Mouse (Mus musculus) hindbrain, embryonic 10.5 days (tissue): ENCODE results near the gene Mastl. TPM values are rescaled to one million over a fixed set of nuclear protein-coding genes. Genes with fewer than 3 reads are reported as not detected.

Source experiments
- DNase-seq: peaks from one replicate; pipeline ENCODE4 v3.0.0-alpha.2; 2017; ENCODE audit warnings: low spot score
- H3K27ac ChIP-seq: fragments of 300-500 bp; sonication (generic); 2 replicates; pipeline ENCODE4 v1.5.1; 2016; ENCODE audit warnings: mild to moderate bottlenecking, moderate library complexity
- H3K27me3 ChIP-seq: fragments of 300-500 bp; sonication (generic); 2 replicates; pipeline ENCODE4 v1.6.1; 2016; ENCODE audit warnings: mild to moderate bottlenecking; ENCODE audit not compliant: poor library complexity, insufficient read depth, severe bottlenecking
- H3K36me3 ChIP-seq: fragments of 300-500 bp; sonication (generic); 2 replicates; pipeline ENCODE4 v1.6.1; 2016; ENCODE audit warnings: mild to moderate bottlenecking, moderate library complexity
- H3K4me1 ChIP-seq: fragments of 300-500 bp; sonication (generic); replicated peaks from 2 replicates; pipeline ENCODE4 v1.6.1; 2016; ENCODE audit warnings: mild to moderate bottlenecking
- H3K4me3 ChIP-seq: fragments of 300-500 bp; sonication (generic); 2 replicates; pipeline ENCODE4 v1.5.1; 2016; ENCODE audit warnings: mild to moderate bottlenecking, moderate library complexity
- H3K9me3 ChIP-seq: fragments of 300-500 bp; sonication (generic); 2 replicates; pipeline ENCODE4 v1.6.1; 2016; ENCODE audit warnings: mild to moderate bottlenecking, moderate library complexity
- WGBS: fragments of 180-500 bp; shearing (Covaris S2); methylation state at CpG from one replicate; pipeline ENCODE4 v1.1.7; 2016; 5-methylcytosine and 5-hydroxymethylcytosine counted together
- polyA plus RNA-seq: library from polyadenylated mRNA; unstranded; fragments of >200 nt; fragmentation: Nextera tagmentation; extraction: Ambion mirVana; gene quantifications from 2 replicates; pipeline ENCODE4 v1.2.1, GENCODE M21; 2016

Mastl gene
- 13.3 and 16.6 TPM in 2 replicates for polyA plus RNA-seq

GRCm38 (mm10) chr2:23155777-23156607 lies at the start of gene Mastl, which contains the start of gene Yme1l1:
Gene Mastl (minus strand): TSS chr2:23156024.
Gene Yme1l1 (plus strand): TSS chr2:23156369.
- peak; percentile 97 for DNase-seq
- Histone ChIP-seq H3K4me3 (peak within 1 kb of the TSS; percentile 80), H3K4me1 (peaks cover 33% of the 10 kb centered on the region), H3K36me3 (peaks cover 19% of the 10 kb centered on the region), H3K9me3 (no peaks in the 10 kb centered on the region), H3K27ac (peak within 1 kb of the TSS; percentile 95), H3K27me3 (no peaks in the 10 kb centered on the region)
- under 1% methylated on average over 61 of the region's 61 CpGs for WGBS

DNA sequence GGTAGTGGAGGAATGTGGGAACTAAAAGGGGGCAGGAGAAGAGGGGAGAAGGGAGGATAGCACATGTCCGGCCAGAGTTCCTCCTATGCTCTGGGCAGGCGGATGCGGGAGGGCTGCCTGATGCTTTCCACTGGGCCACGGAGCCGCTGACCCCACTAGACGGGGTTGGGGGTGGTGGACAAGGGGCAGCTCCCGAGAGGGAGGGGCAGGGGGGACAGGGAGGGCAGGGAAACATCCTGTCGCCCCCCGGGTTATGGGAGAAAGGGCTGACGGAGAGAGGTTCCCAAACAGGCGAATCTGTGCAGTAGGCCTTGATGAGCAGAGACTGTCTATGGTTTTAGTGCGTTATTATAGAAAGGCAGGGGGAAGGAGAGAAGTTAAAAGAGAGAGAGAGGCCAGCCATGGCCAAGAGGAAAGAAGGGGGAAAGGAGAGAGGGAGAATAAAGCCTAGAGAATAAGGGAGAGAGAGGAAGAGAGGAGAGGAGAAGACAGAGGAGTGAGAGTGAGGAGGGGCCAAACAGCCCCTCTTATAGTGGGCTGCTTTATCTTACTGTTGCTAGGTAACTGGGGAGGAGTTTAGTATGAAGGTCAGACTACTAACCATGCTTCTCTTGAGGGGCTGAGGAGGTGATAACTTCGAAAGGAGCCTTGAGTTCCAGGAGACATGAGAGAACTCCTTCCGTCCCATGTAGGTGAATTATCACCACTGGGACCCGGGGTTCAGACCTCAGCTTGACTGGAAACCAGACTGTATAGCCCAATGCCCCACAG lies 47.3 kb upstream of the Mastl start:
- Histone ChIP-seq H3K4me1 (peaks cover 5% of the 10 kb centered on the region), H3K9me3 (no peaks in the 10 kb centered on the region), H3K36me3 (peaks cover 29% of the 10 kb centered on the region), H3K27me3 (no peaks in the 10 kb centered on the region), H3K27ac (no peak overlapping the region), H3K4me3 (no peak overlapping the region)
- 64% methylated on average over 15 of the region's 15 CpGs for WGBS
- no peak for DNase-seq

DNA sequence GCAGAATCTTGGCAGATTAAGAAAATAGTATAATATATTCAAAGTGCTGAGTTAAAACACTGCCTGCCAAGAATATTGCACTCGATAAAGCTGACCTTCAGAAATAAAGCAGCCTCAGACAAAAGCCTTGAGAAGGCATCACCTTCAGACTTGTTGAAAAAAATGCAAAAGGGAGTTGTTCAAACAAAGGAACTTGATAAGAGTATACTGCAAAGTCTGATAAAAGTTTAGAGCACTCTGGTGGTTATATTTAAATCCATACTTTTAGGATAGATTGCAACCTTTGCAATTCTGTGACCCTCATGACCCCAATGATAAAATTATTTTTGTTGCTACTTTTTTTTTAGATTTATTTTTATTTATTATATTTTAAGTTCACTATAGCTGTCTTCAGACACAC lies 45.2 kb upstream of the Mastl start:
- H3K27me3 ChIP-seq: no peaks in the 10 kb centered on the region
- H3K36me3 ChIP-seq: peaks cover 47% of the 10 kb centered on the region
- H3K9me3 ChIP-seq: no peaks in the 10 kb centered on the region
- no peak overlapping the region for H3K27ac ChIP-seq
- H3K4me1 ChIP-seq: peaks cover 5% of the 10 kb centered on the region
- no peak for DNase-seq
- WGBS: 90% methylated on average over 1 of the region's 1 CpGs
- H3K4me3 ChIP-seq: no peak overlapping the region

GRCm38 (mm10) chr2:23194366-23194765 lies 38.5 kb upstream of the Mastl start:
- no peaks in the 10 kb centered on the region for H3K27me3 ChIP-seq
- H3K27ac ChIP-seq: no peak overlapping the region
- DNase-seq: no peak
- no peak overlapping the region for H3K4me3 ChIP-seq
- H3K9me3 ChIP-seq: no peaks in the 10 kb centered on the region
- H3K4me1 ChIP-seq: no peaks in the 10 kb centered on the region
- peaks cover 95% of the 10 kb centered on the region for H3K36me3 ChIP-seq
- WGBS: 90% methylated on average over 1 of the region's 1 CpGs

- no peaks in the 10 kb centered on the region for H3K9me3 ChIP-seq
- 90% methylated on average over 3 of the region's 3 CpGs for WGBS
- no peak for DNase-seq
- no peak overlapping the region for H3K4me3 ChIP-seq
- H3K36me3 ChIP-seq: peaks cover 97% of the 10 kb centered on the region
- H3K4me1 ChIP-seq: no peaks in the 10 kb centered on the region
- no peaks in the 10 kb centered on the region for H3K27me3 ChIP-seq
- H3K27ac ChIP-seq: no peak overlapping the region
Observed at GRCm38 (mm10) chr2:23172305-23172704, 16.5 kb upstream of the Mastl start.

- Histone ChIP-seq H3K27ac (peak overlapping the region; percentile 95), H3K36me3 (peaks cover 22% of the 10 kb centered on the region), H3K4me1 (peaks cover 33% of the 10 kb centered on the region), H3K4me3 (peak overlapping the region; percentile 80), H3K27me3 (no peaks in the 10 kb centered on the region), H3K9me3 (no peaks in the 10 kb centered on the region)
- under 1% methylated on average over 17 of the region's 17 CpGs for WGBS
- DNase-seq: no peak
Observed at GRCm38 (mm10) chr2:23156608-23157081, 821 bp upstream of the Mastl start.

DNA sequence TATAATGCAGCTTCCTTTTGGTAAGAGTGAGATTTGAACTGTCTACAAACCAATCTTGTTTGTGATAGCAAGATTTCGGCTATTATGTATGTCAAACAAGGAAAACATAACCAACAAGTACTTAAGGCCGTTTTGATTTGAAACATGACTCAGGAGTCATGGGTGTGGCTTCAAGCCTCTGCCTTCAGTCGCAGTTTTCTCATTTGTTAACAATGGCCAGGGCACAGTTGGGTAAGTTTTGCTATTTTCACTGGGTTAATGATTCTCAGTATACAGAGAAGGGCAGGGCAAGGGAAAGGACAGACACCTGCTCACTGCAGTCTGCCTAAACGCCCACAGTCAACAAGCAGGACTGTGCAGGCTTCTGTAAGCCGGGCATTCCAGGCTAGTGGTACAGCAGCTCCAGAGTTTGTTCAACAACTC lies 614 bp downstream of the Mastl start:
- no peak for DNase-seq
- Histone ChIP-seq H3K4me1 (peaks cover 33% of the 10 kb centered on the region), H3K27ac (peak overlapping the region; percentile 95), H3K27me3 (no peaks in the 10 kb centered on the region), H3K36me3 (peaks cover 22% of the 10 kb centered on the region), H3K4me3 (peak overlapping the region; percentile 80), H3K9me3 (no peaks in the 10 kb centered on the region)
- WGBS: 9% methylated on average over 5 of the region's 5 CpGs

DNA sequence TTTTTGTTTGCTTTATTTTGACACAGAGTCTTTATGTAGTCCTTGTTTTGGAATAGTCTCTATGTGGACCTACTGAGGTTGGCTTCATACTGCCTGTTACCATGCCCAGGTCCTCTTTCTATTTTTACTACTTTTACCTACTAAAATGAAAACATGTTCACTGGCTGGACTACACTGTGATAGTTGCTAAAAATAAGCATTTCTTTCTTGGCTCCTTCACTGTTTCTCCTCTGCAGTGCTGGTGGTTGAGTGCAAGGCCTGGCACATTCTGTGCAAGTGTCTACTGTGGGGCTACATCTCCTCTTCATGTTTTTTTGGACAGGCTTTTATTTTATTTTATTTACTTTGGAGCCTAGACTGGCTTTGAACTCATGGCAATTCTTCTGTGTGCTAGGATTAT lies 36.3 kb downstream of the Mastl start:
- DNase-seq: no peak
- Histone ChIP-seq H3K27ac (no peak overlapping the region), H3K4me3 (no peak overlapping the region), H3K9me3 (no peaks in the 10 kb centered on the region), H3K27me3 (no peaks in the 10 kb centered on the region), H3K4me1 (no peaks in the 10 kb centered on the region), H3K36me3 (peaks cover 72% of the 10 kb centered on the region)

- Histone ChIP-seq H3K27me3 (no peaks in the 10 kb centered on the region), H3K27ac (no peak overlapping the region)
- DNase-seq: no peak
Observed at GRCm38 (mm10) chr2:23102266-23102665, 53.6 kb downstream of the Mastl start.

GRCm38 (mm10) chr2:23097028-23097427 lies 58.8 kb downstream of the Mastl start:
- H3K9me3 ChIP-seq: no peaks in the 10 kb centered on the region

More at GRCm38 (mm10) chr2:23102266-23102665, 53.6 kb downstream of the Mastl start:
- Histone ChIP-seq H3K4me3 (no peak overlapping the region), H3K4me1 (no peaks in the 10 kb centered on the region), H3K36me3 (peaks cover 51% of the 10 kb centered on the region), H3K9me3 (no peaks in the 10 kb centered on the region)

DNA sequence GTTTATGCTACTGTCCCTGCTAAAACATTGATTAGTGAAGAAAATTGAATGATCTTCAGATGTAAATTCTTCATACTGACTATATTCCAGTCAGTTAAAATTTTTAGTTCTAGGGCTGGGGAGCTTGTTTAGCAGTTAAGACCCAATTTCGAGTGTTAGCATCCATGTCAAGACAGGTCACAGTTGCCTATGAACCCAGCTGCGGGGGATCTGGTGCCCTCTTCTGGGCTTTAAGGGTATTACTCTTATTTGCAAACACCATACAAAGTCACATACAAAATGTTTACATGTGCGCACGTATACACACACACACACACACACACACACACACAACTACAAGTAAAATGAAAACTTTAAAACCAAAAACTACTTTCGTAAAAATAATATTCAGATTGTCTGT lies 63.6 kb downstream of the Mastl start:
- Histone ChIP-seq H3K27me3 (no peaks in the 10 kb centered on the region), H3K36me3 (peaks cover 87% of the 10 kb centered on the region), H3K9me3 (no peaks in the 10 kb centered on the region), H3K4me1 (no peaks in the 10 kb centered on the region), H3K4me3 (no peak overlapping the region), H3K27ac (no peak overlapping the region)
- WGBS: 60% methylated on average over 5 of the region's 5 CpGs
- peak; percentile 24 for DNase-seq

More at GRCm38 (mm10) chr2:23097028-23097427, 58.8 kb downstream of the Mastl start:
- no peak overlapping the region for H3K4me3 ChIP-seq
- H3K27ac ChIP-seq: no peak overlapping the region
- H3K36me3 ChIP-seq: peaks cover 77% of the 10 kb centered on the region
- DNase-seq: no peak
- no peaks in the 10 kb centered on the region for H3K4me1 ChIP-seq
- H3K27me3 ChIP-seq: no peaks in the 10 kb centered on the region

DNA sequence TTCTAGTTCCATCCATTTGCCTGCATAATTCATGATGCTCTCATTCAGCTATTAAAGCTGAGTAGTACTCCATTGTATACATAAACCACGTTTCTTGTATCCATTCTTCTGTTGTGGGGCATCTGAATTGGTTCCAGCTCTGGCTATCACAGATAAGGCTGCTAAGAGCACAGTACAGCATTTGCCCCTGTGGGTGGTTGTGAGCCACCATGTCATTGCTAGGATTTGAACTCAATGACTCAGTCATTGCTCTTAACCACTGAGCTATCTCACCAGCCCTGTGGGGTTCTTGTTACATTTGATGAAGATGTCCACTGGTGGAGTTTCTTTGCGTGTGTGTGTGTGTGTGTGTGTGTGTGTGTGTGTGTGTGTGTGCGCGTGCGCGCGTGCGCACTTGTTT lies 71.3 kb downstream of the Mastl start:
- no peaks in the 10 kb centered on the region for H3K4me1 ChIP-seq
- H3K27me3 ChIP-seq: no peaks in the 10 kb centered on the region
- H3K27ac ChIP-seq: no peak overlapping the region
- no peak for DNase-seq
- WGBS: 92% methylated on average over 8 of the region's 8 CpGs
- H3K9me3 ChIP-seq: no peaks in the 10 kb centered on the region
- no peak overlapping the region for H3K4me3 ChIP-seq
- H3K36me3 ChIP-seq: peaks cover 89% of the 10 kb centered on the region

- Histone ChIP-seq H3K4me1 (no peaks in the 10 kb centered on the region), H3K27me3 (no peaks in the 10 kb centered on the region), H3K36me3 (peaks cover 89% of the 10 kb centered on the region), H3K27ac (no peak overlapping the region), H3K9me3 (peaks cover 3% of the 10 kb centered on the region; the same call in 1 of the 2 replicates), H3K4me3 (no peak overlapping the region)
- DNase-seq: no peak
- WGBS: 95% methylated on average over 2 of the region's 2 CpGs
Observed at GRCm38 (mm10) chr2:23078588-23078987, 77.2 kb downstream of the Mastl start.
